Mouse (Mus musculus) forebrain, embryonic 15.5 days (tissue): ENCODE data around the gene Psmb4. TPM values are rescaled to one million over a fixed set of nuclear protein-coding genes. Genes with fewer than 3 reads are reported as not detected.

ENCODE experiments used
- ATAC-seq: fragments of 200-750 bp; cut with Nextera tagmentation; replicated peaks from 2 replicates; pipeline ENCODE4 v1.8.0; 2017; ENCODE audit warnings: mild to moderate bottlenecking, moderate TSS enrichment, moderate library complexity
- H3K27ac ChIP-seq: fragments of 300-500 bp; sonication (generic); replicated peaks from 2 replicates; pipeline ENCODE4 v1.5.1; 2015; ENCODE audit warnings: mild to moderate bottlenecking, inconsistent platforms
- H3K27me3 ChIP-seq: fragments of 300-500 bp; sonication (generic); 2 replicates; pipeline ENCODE4 v1.6.1; 2015; ENCODE audit warnings: inconsistent platforms
- H3K36me3 ChIP-seq: fragments of 300-500 bp; sonication (generic); 2 replicates; pipeline ENCODE4 v1.6.1; 2015; ENCODE audit warnings: mild to moderate bottlenecking, inconsistent platforms
- H3K4me1 ChIP-seq: fragments of 300-500 bp; sonication (generic); 2 replicates; pipeline ENCODE4 v1.6.1; 2015; ENCODE audit warnings: inconsistent platforms
- H3K4me2 ChIP-seq: fragments of 300-500 bp; sonication (generic); replicated peaks from 2 replicates; pipeline ENCODE4 v1.6.1; 2015; ENCODE audit warnings: mild to moderate bottlenecking, inconsistent platforms
- H3K4me3 ChIP-seq: fragments of 300-500 bp; sonication (generic); 2 replicates; pipeline ENCODE4 v1.5.1; 2015; ENCODE audit warnings: mild to moderate bottlenecking, inconsistent platforms
- H3K9ac ChIP-seq: fragments of 300-500 bp; sonication (generic); replicated peaks from 2 replicates; pipeline ENCODE4 v1.6.1; 2015; ENCODE audit warnings: mild to moderate bottlenecking, inconsistent platforms
- H3K9me3 ChIP-seq: fragments of 300-500 bp; sonication (generic); 2 replicates; pipeline ENCODE4 v1.6.1; 2016; ENCODE audit warnings: inconsistent platforms
- WGBS: fragments of 180-500 bp; shearing (Covaris S2); methylation state at CpG from one replicate; pipeline ENCODE4 v1.1.7; 2015; ENCODE audit warnings: mixed read lengths; 5-methylcytosine and 5-hydroxymethylcytosine counted together
- polyA plus RNA-seq: library from polyadenylated mRNA; unstranded; fragments of >200 nt; fragmentation: Nextera tagmentation; extraction: Ambion mirVana; gene quantifications from 2 replicates; pipeline ENCODE4 v1.2.1, GENCODE M21; 2015

Psmb4 gene
- polyA plus RNA-seq, 1 experiment from 2014 or later, result 380 TPM

- Histone ChIP-seq H3K4me1 (peaks cover 34% of the 10 kb centered on the region), H3K36me3 (no peaks in the 10 kb centered on the region), H3K4me2 (peak within 1 kb of the TSS; percentile 84), H3K4me3 (peak within 1 kb of the TSS; percentile 80), H3K9ac (peak within 1 kb of the TSS; percentile 97), H3K27ac (peak within 1 kb of the TSS; percentile 100), H3K9me3 (no peaks in the 10 kb centered on the region), H3K27me3 (no peaks in the 10 kb centered on the region)
- ATAC-seq, result peak; percentile 93
- WGBS, result under 1% methylated on average over 50 of the region's 57 CpGs
Observed at GRCm38 (mm10) chr3:94837183-94837890, 49.4 kb downstream of the Psmb4 start, which contains the start of gene Pogz. Gene Pogz (plus strand): TSS chr3:94837567.

DNA sequence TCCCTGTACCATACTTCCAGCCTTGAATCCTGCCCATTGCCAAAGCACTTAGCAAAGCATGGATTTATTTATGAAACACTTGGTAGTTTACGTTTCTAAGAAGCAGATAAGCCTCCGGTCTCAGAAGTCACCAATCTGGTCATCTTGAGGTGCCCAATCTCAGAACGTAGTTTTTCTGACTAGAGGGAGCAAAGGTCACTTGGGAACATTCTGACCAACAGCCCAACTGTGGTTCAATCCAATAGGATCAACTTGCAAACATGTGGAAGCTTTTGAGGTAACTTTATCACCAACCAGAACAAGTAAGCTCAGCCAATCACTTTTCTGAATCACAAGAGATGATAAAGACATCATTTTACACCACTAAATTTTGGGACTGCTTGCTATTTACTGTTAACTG is 51.4 kb downstream of the Psmb4 start:
- Histone ChIP-seq H3K4me3 (no peak overlapping the region), H3K4me1 (peaks cover 22% of the 10 kb centered on the region), H3K4me2 (no peak overlapping the region), H3K27me3 (no peaks in the 10 kb centered on the region), H3K9ac (no peak overlapping the region), H3K27ac (no peak overlapping the region), H3K36me3 (no peaks in the 10 kb centered on the region), H3K9me3 (no peaks in the 10 kb centered on the region)
- 86% methylated on average over 3 of the region's 3 CpGs for WGBS
- ATAC-seq, result no peak

Other genes starting within 250 kb of the Psmb4 start
- not detected in 2 replicates for gene Gm10972, start 243.8 kb downstream of the Psmb4 start, polyA plus RNA-seq
- 3.6 and 4.1 TPM in 2 replicates for gene Tuft1, start 228.1 kb downstream of the Psmb4 start, polyA plus RNA-seq
- 0.48 and 0.78 TPM in 2 replicates for gene Selenbp2, start 193.4 kb downstream of the Psmb4 start, polyA plus RNA-seq
- 4.8 and 5.8 TPM in 2 replicates for gene Cgn, start 100.5 kb downstream of the Psmb4 start, polyA plus RNA-seq
- gene Pogz, start 49.4 kb downstream of the Psmb4 start, polyA plus RNA-seq, result 24.7 and 26.5 TPM in 2 replicates
- 9.5 and 11.6 TPM in 2 replicates for gene Selenbp1, start 46.1 kb upstream of the Psmb4 start, polyA plus RNA-seq
- gene Rfx5, start 67.1 kb upstream of the Psmb4 start, polyA plus RNA-seq, result 5.4 and 6.0 TPM in 2 replicates
- gene Pi4kb, start 87.8 kb upstream of the Psmb4 start, polyA plus RNA-seq, result 24.9 and 27.1 TPM in 2 replicates
- 22.4 and 23.0 TPM in 2 replicates for gene Zfp687, start 128.5 kb upstream of the Psmb4 start, polyA plus RNA-seq
- 291 and 296 TPM in 2 replicates for gene Psmd4, start 155.7 kb upstream of the Psmb4 start, polyA plus RNA-seq
- 20.5 and 21.6 TPM in 2 replicates for gene Pip5k1a, start 220.0 kb upstream of the Psmb4 start, polyA plus RNA-seq
- 235 and 247 TPM in 2 replicates for gene Vps72, start 224.1 kb upstream of the Psmb4 start, polyA plus RNA-seq
- 0.74 and 1.1 TPM in 2 replicates for gene Tmod4, start 237.5 kb upstream of the Psmb4 start, polyA plus RNA-seq
- gene Scnm1, start 247.1 kb upstream of the Psmb4 start, polyA plus RNA-seq, result 105 and 108 TPM in 2 replicates
- gene Lysmd1, start 247.1 kb upstream of the Psmb4 start, polyA plus RNA-seq, result 39.8 and 42.2 TPM in 2 replicates